Mouse (Mus musculus): Measurements from ENCODE around the gene Akap12. TPM values are rescaled to one million over a fixed set of nuclear protein-coding genes. Genes with fewer than 3 reads are reported as not detected.

Akap12 gene
- polyA plus RNA-seq, 1 experiment from 2014 or later: 41.3 TPM

DNA sequence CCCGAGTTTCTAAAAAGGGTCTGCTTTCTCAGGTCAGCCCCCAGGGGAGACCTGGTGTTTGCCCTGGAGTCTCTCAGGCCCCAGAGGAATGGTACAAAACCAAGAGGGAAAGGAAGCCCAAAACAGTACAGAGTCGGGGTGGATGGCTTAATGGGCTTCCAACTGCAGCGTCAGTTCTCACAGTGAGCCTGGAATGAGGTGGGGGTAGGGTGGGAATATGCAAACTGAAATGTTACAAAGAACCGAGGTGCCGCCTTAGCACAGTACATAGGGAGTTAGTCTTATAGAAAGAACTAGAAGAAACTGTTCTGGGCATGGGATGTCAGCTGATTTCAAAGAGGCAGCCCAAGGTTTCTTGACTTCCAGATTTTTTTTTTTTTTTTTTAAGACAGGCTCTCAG lies 11.7 kb upstream of the Akap12 start:
- H3K27me3 ChIP-seq: no peaks in the 10 kb centered on the region
- WGBS: 54% methylated on average over 5 of the region's 5 CpGs
- no peak for ATAC-seq (ENCODE audit: insufficient number of reproducible peaks, low FRiP score, low TSS enrichment, low read depth)
- no peak overlapping the region for H3K27ac ChIP-seq (replicated peaks)
- no peak overlapping the region for H3K4me2 ChIP-seq (replicated peaks)
- H3K9ac ChIP-seq: no peak overlapping the region
- no peaks in the 10 kb centered on the region for H3K36me3 ChIP-seq
- H3K4me3 ChIP-seq (replicated peaks): no peak overlapping the region
- no peaks in the 10 kb centered on the region for H3K9me3 ChIP-seq (replicated peaks)
- H3K4me1 ChIP-seq: no peaks in the 10 kb centered on the region

DNA sequence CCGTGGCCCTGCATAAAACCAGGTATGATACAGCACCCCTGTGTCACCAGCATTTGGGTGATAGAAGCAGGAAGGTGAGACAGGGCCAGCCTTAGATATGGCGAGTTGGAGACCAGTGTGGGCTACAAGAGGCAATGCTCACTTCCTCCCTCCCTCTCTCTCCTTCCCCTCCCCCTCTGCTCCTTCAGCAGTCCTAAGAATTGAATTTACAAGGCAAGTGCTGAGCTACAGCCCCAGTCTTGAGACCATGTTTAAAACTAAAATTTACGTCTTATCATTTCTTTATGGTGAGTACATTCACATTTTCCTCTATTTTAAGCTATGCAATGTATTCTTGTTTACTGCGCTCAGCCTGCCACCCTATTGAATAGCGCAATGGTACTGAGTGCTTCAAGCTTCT lies 5.3 kb upstream of the Akap12 start:
- ATAC-seq (ENCODE audit: insufficient number of reproducible peaks, low FRiP score, low TSS enrichment, low read depth): no peak
- 73% methylated on average over 5 of the region's 5 CpGs for WGBS
- no peak overlapping the region for H3K4me3 ChIP-seq (replicated peaks)
- H3K36me3 ChIP-seq: no peaks in the 10 kb centered on the region
- H3K4me1 ChIP-seq: peaks cover 8% of the 10 kb centered on the region
- H3K9ac ChIP-seq: no peak overlapping the region
- no peaks in the 10 kb centered on the region for H3K27me3 ChIP-seq
- H3K27ac ChIP-seq (replicated peaks): no peak overlapping the region
- H3K4me2 ChIP-seq (replicated peaks): no peak overlapping the region
- H3K9me3 ChIP-seq (replicated peaks): no peaks in the 10 kb centered on the region

GRCm38 (mm10) chr10:4261359-4261952 lies 4.7 kb upstream of the Akap12 start:
- 68% methylated on average over 9 of the region's 9 CpGs for WGBS

DNA sequence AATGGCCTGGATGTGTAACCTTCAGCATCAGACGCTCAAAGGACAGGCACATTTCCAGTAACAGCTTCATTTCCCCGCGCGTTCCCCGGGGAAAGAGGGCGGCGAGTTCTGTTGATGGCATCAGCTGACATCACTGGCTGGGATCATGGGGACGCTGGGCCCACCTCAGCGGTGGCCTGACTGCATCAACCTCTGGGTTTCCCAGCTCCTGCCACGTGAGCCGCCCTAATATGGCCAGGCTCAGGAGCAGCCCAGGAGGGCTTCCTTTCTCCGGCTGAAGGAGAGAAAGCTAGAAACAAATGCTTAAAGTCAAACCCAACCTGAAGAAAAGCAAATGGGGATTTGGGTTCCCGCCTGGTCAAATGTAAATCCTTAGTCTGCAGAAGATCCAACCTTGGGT lies 539 bp upstream of the Akap12 start:
- Histone ChIP-seq H3K4me3 (replicated peaks) (peak overlapping the region; percentile 56), H3K4me2 (replicated peaks) (peak overlapping the region; percentile 97), H3K9ac (no peak overlapping the region), H3K27me3 (no peaks in the 10 kb centered on the region; the same call in 1 of the 2 replicates), H3K27ac (replicated peaks) (no peak overlapping the region), H3K4me1 (peaks cover 17% of the 10 kb centered on the region), H3K9me3 (replicated peaks) (no peaks in the 10 kb centered on the region), H3K36me3 (no peaks in the 10 kb centered on the region)
- WGBS: 11% methylated on average over 13 of the region's 13 CpGs
- no peak for ATAC-seq (ENCODE audit: insufficient number of reproducible peaks, low FRiP score, low TSS enrichment, low read depth)

More at GRCm38 (mm10) chr10:4261359-4261952, 4.7 kb upstream of the Akap12 start:
- Histone ChIP-seq H3K36me3 (no peaks in the 10 kb centered on the region), H3K27me3 (no peaks in the 10 kb centered on the region), H3K4me2 (replicated peaks) (no peak overlapping the region), H3K9ac (no peak overlapping the region), H3K4me3 (replicated peaks) (no peak overlapping the region), H3K4me1 (peaks cover 10% of the 10 kb centered on the region), H3K9me3 (replicated peaks) (no peaks in the 10 kb centered on the region), H3K27ac (replicated peaks) (no peak overlapping the region)
- ATAC-seq (ENCODE audit: insufficient number of reproducible peaks, low FRiP score, low TSS enrichment, low read depth): no peak

- Histone ChIP-seq H3K4me3 (replicated peaks) (peak overlapping the region; percentile 56), H3K36me3 (no peaks in the 10 kb centered on the region), H3K4me2 (replicated peaks) (peak overlapping the region; percentile 97), H3K27ac (replicated peaks) (no peak overlapping the region), H3K4me1 (peaks cover 17% of the 10 kb centered on the region), H3K9ac (peak overlapping the region; percentile 41), H3K9me3 (replicated peaks) (no peaks in the 10 kb centered on the region), H3K27me3 (no peaks in the 10 kb centered on the region; the same call in 1 of the 2 replicates)
- peak; percentile 39 for ATAC-seq (ENCODE audit: insufficient number of reproducible peaks, low FRiP score, low TSS enrichment, low read depth)
- WGBS: 2% methylated on average over 11 of the region's 11 CpGs
Measured at GRCm38 (mm10) chr10:4266931-4267310, 741 bp downstream of the Akap12 start.

GRCm38 (mm10) chr10:4267481-4267880 lies 1.3 kb downstream of the Akap12 start:
- H3K4me2 ChIP-seq (replicated peaks): peak overlapping the region; percentile 97; the same call in 1 of the 2 replicates
- no peaks in the 10 kb centered on the region for H3K36me3 ChIP-seq
- no peaks in the 10 kb centered on the region; the same call in 1 of the 2 replicates for H3K27me3 ChIP-seq
- no peak overlapping the region for H3K27ac ChIP-seq (replicated peaks)
- peak overlapping the region; percentile 56; the same call in 1 of the 2 replicates for H3K4me3 ChIP-seq (replicated peaks)
- no peaks in the 10 kb centered on the region for H3K9me3 ChIP-seq (replicated peaks)
- H3K4me1 ChIP-seq: peaks cover 17% of the 10 kb centered on the region
- no peak overlapping the region for H3K9ac ChIP-seq
- ATAC-seq (ENCODE audit: insufficient number of reproducible peaks, low FRiP score, low TSS enrichment, low read depth): no peak
- WGBS: 75% methylated on average over 7 of the region's 7 CpGs

DNA sequence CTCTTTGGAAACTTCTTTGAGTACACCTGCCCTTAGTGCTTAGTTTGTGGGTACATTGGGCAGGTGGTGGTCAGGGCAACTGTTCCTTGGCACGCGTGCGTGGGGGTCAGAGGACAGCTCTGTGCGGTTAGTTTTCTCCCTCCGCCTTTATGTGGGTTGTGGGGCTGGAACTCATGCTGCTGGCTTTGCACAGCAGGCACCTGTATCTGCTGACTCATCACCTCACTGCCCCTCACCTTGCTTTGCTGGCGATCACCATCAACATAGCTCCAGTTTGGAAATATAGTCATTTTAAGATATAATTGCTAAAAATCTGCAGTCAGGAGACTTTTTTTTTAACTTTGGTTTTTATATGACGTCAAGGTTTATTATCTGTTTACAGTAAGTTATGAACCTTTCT lies 2.0 kb downstream of the Akap12 start:
- H3K9me3 ChIP-seq (replicated peaks): no peaks in the 10 kb centered on the region
- 94% methylated on average over 7 of the region's 7 CpGs for whole genome bisulfite sequencing
- no peak for ATAC-seq (ENCODE audit: insufficient number of reproducible peaks, low FRiP score, low TSS enrichment, low read depth)

GRCm38 (mm10) chr10:4275572-4275971 lies 9.4 kb downstream of the Akap12 start:
- H3K4me2 ChIP-seq (replicated peaks): no peak overlapping the region
- H3K4me1 ChIP-seq: 0 out of 2 replicates have a peak, but pooled peaks cover 4% of the 10 kb centered on the region
- ATAC-seq (ENCODE audit: insufficient number of reproducible peaks, low FRiP score, low TSS enrichment, low read depth): no peak
- H3K4me3 ChIP-seq (replicated peaks): no peak overlapping the region
- H3K27ac ChIP-seq (replicated peaks): no peak overlapping the region
- no peaks in the 10 kb centered on the region for H3K27me3 ChIP-seq
- no peaks in the 10 kb centered on the region for H3K36me3 ChIP-seq
- no peaks in the 10 kb centered on the region for H3K9me3 ChIP-seq (replicated peaks)
- 86% methylated on average over 10 of the region's 10 CpGs for WGBS
- no peak overlapping the region for H3K9ac ChIP-seq

More for the DNA sequence above, 2.0 kb downstream of the Akap12 start:
- H3K4me3 ChIP-seq (replicated peaks): no peak overlapping the region
- H3K36me3 ChIP-seq: no peaks in the 10 kb centered on the region
- H3K9ac ChIP-seq: no peak overlapping the region
- no peaks in the 10 kb centered on the region; the same call in 1 of the 2 replicates for H3K27me3 ChIP-seq
- no peak overlapping the region for H3K4me2 ChIP-seq (replicated peaks)
- H3K4me1 ChIP-seq: peaks cover 17% of the 10 kb centered on the region
- no peak overlapping the region for H3K27ac ChIP-seq (replicated peaks)

DNA sequence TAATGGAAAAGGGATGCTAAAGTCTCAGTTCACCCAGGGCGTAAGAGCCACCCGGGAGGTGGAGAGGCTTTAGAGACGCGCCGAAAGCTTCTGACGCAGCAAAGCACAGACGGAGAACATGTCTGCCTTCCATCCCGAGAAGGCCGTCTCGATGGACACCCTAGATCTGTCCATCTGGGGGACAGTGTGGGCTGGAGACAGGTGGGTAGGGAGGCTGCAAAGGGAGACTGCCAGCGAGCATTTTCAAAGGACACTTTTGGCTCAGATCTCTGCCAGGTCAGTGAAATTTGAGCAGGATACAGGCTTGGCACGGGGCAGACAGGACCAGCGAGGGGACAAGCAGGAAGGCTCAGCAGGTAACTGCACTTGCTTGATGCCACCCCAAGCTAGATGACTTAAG lies 9.9 kb downstream of the Akap12 start:
- no peaks in the 10 kb centered on the region for H3K36me3 ChIP-seq

GRCm38 (mm10) chr10:4278041-4278440 lies 11.9 kb downstream of the Akap12 start:
- H3K4me2 ChIP-seq (replicated peaks): no peak overlapping the region
- no peak overlapping the region for H3K4me3 ChIP-seq (replicated peaks)
- H3K4me1 ChIP-seq: 0 out of 2 replicates have a peak, but pooled peaks cover 4% of the 10 kb centered on the region
- H3K27me3 ChIP-seq: no peaks in the 10 kb centered on the region
- no peak overlapping the region for H3K9ac ChIP-seq
- WGBS: 45% methylated on average over 6 of the region's 6 CpGs
- H3K9me3 ChIP-seq (replicated peaks): no peaks in the 10 kb centered on the region
- no peak for ATAC-seq (ENCODE audit: insufficient number of reproducible peaks, low FRiP score, low TSS enrichment, low read depth)
- no peaks in the 10 kb centered on the region for H3K36me3 ChIP-seq
- no peak overlapping the region for H3K27ac ChIP-seq (replicated peaks)

More for the DNA sequence above, 9.9 kb downstream of the Akap12 start:
- H3K27me3 ChIP-seq: no peaks in the 10 kb centered on the region
- no peaks in the 10 kb centered on the region for H3K9me3 ChIP-seq (replicated peaks)
- H3K27ac ChIP-seq (replicated peaks): no peak overlapping the region
- H3K4me2 ChIP-seq (replicated peaks): no peak overlapping the region
- 84% methylated on average over 13 of the region's 13 CpGs for WGBS
- 0 out of 2 replicates have a peak, but pooled peaks cover 4% of the 10 kb centered on the region for H3K4me1 ChIP-seq
- H3K4me3 ChIP-seq (replicated peaks): no peak overlapping the region
- H3K9ac ChIP-seq: no peak overlapping the region
- no peak for ATAC-seq (ENCODE audit: insufficient number of reproducible peaks, low FRiP score, low TSS enrichment, low read depth)

DNA sequence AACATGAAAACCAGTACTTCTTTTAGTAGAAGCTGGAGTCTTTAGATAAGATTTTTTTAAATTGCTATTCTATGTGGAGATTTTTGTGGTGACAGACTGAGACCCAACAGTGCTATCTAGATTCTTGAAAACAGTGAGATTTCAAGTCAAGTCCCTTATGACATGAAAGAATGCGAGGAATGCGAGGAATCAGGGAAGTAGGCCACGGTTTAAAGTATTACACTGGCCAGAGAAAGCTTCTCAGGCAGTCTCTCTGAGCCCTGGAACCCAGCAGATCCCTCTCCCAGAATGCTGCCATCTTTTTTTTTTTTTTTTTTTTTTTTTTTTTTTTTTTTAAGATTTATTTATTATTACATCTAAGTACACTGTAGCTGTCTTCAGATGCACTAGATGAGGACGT lies 16.2 kb downstream of the Akap12 start:
- H3K27ac ChIP-seq (replicated peaks): no peak overlapping the region
- WGBS: 40% methylated on average over 4 of the region's 4 CpGs
- ATAC-seq (ENCODE audit: insufficient number of reproducible peaks, low FRiP score, low TSS enrichment, low read depth): no peak

DNA sequence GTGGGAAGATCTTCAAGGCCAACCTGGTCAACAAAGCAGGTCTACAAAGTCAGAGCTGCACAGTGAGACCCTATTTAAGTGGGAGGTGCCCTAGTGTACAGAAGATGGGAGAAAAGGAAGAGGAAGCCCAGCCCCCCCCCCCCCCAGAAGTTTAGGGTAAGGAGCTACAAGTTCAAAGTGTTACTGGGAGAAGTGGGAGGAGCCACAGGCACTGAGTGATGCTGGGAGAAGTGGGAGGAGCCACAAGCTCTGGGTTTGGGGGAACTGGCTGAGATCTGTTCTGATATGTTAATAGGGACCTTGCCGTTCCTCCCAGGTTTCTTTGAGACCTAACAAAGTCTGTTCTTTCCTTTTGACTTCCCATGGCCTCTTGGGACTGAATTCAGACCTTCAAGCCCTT lies 18.6 kb downstream of the Akap12 start:
- no peaks in the 10 kb centered on the region for H3K36me3 ChIP-seq
- no peak overlapping the region for H3K4me3 ChIP-seq (replicated peaks)
- 83% methylated on average over 1 of the region's 1 CpGs for WGBS
- H3K4me2 ChIP-seq (replicated peaks): no peak overlapping the region
- H3K9ac ChIP-seq: no peak overlapping the region
- no peak for ATAC-seq (ENCODE audit: insufficient number of reproducible peaks, low FRiP score, low TSS enrichment, low read depth)
- no peak overlapping the region for H3K27ac ChIP-seq (replicated peaks)
- H3K27me3 ChIP-seq: no peaks in the 10 kb centered on the region
- H3K4me1 ChIP-seq: 0 out of 2 replicates have a peak, but pooled peaks cover 4% of the 10 kb centered on the region
- no peaks in the 10 kb centered on the region for H3K9me3 ChIP-seq (replicated peaks)

More for the DNA sequence above, 16.2 kb downstream of the Akap12 start:
- H3K4me3 ChIP-seq (replicated peaks): no peak overlapping the region
- H3K9me3 ChIP-seq (replicated peaks): no peaks in the 10 kb centered on the region
- no peaks in the 10 kb centered on the region for H3K27me3 ChIP-seq
- H3K4me1 ChIP-seq: 0 out of 2 replicates have a peak, but pooled peaks cover 4% of the 10 kb centered on the region
- no peak overlapping the region for H3K9ac ChIP-seq
- H3K4me2 ChIP-seq (replicated peaks): no peak overlapping the region
- no peaks in the 10 kb centered on the region for H3K36me3 ChIP-seq
